ENCODE assay signal across 23 mouse cellular contexts in the genomic region with DNA sequence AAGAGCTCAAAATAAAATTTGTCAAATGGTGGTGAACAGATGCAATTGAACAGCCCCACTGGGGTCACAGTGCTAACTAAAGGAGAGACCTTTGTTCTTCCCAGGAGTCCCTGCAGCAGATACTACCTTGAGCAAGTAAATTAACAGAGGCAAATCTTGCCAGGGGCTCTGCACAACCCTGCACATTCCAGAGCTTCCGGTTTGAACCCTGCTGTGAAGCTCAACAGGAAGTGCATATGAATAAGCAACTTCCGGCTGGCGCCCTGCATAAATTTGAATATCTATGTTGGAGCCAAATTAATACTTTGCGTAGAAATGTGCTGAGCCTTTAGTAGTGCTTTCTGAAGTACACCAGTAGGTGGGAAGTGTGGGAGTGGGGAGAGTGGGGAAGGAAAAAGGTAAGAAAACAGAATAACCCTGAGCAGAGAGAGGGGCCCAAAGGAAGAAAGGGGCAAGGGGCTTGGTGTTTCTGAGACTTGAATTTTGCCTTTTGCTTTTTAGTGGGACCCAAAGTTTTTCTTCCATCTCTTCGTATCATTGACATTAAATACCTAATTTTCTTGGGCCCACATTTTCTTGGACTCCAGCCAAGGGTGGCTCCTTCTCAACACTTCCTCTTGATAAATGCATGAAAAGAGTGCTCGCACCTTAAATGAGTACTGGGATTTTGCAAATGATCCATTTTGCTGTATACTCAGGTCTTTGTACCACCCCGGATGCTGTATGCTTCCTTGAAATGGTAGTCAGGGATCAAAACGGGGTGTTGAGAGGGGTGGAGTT. TPM values are rescaled to one million over a fixed set of nuclear protein-coding genes. Genes with fewer than 3 reads are reported as not detected.
A peak's percentile ranks its signal among the peaks of the same experiment; 100 is the strongest.
DNase-seq lines count a peak whose midpoint lies in the region; ATAC-seq lines count a peak whose summit lies in the region.
"Had no signal": no experiment of that assay in that cellular context is flagged by ENCODE, and none has a peak within 500 bp of the region (broad histone marks: within the 10 kb centered on the region; RNA-seq: fewer than 3 reads in every experiment).

No protein-coding gene starts in this region.

- no peak overlapping the region for H3K9ac ChIP-seq in kidney, embryonic 16.5 days (replicated peaks; ENCODE audit: low read length)
- H3K9ac ChIP-seq in midbrain, embryonic 11.5 days (ENCODE audit: low read length) = no peak overlapping the region
- H3K9ac ChIP-seq: embryonic facial prominence, embryonic 13.5 days; hindbrain, embryonic 14.5 days; midbrain, embryonic 13.5 days; neural tube, embryonic 13.5 days; stomach, embryonic 15.5 days had no signal

- H3K36me3 ChIP-seq in kidney, embryonic 16.5 days (ENCODE audit: insufficient read depth, low read length) = no peaks in the 10 kb centered on the region
- no peaks in the 10 kb centered on the region for H3K36me3 ChIP-seq in splenic B cell, adult 2 months (ENCODE audit: control insufficient read depth, insufficient read depth, low read length, poor library complexity, severe bottlenecking)
- no peaks in the 10 kb centered on the region for H3K36me3 ChIP-seq in midbrain, embryonic 11.5 days (ENCODE audit: control insufficient read depth, insufficient read depth, low read length)
- H3K36me3 ChIP-seq: embryonic facial prominence, embryonic 13.5 days; G1E; midbrain, embryonic 13.5 days; neural tube, embryonic 13.5 days; stomach, embryonic 15.5 days had no signal

- WGBS in kidney, embryonic 16.5 days = 65% methylated on average over 8 of the region's 8 CpGs
- WGBS in midbrain, embryonic 11.5 days = 81% methylated on average over 8 of the region's 8 CpGs

- DNase-seq in kidney, adult 8-10 months = no peak
- peak; percentile 9 for DNase-seq in thymus, postnatal 4 days
- DNase-seq in thymus, postnatal 0 days (ENCODE audit: low spot score) = no peak
- DNase-seq in splenic B cell, adult 2 months (ENCODE audit: low read depth, low spot score) = peak; percentile 6
- DNase-seq in midbrain, embryonic 11.5 days (ENCODE audit: low spot score, missing footprints) = no peak
- no peak for DNase-seq in ovary, postnatal 36 days (ENCODE audit: low spot score)
- DNase-seq: cerebellum, adult 8-10 months; gastrocnemius, postnatal 36 days; heart, postnatal 10 days; lung, adult 18-20 months; right cerebral cortex, postnatal 25 days; thymus, adult 18-20 months had no signal

- ATAC-seq in kidney, embryonic 16.5 days (ENCODE audit: low FRiP score, low TSS enrichment) = 0 out of 2 replicates have a peak, but pooled peaks have one; percentile 56
- ATAC-seq in common myeloid progenitor, adult 5-6 weeks (replicated peaks; ENCODE audit: low read depth, poor library complexity, severe bottlenecking) = 0 out of 2 replicates have a peak, but pooled peaks have one; percentile 45
- no peak for ATAC-seq in midbrain, embryonic 11.5 days (ENCODE audit: low FRiP score)
- ATAC-seq: forebrain, embryonic 16.5 days; midbrain, embryonic 13.5 days had no signal

- H3K27me3 ChIP-seq in kidney, embryonic 16.5 days (ENCODE audit: insufficient read depth, low read length) = no peaks in the 10 kb centered on the region
- H3K27me3 ChIP-seq in splenic B cell, adult 2 months (ENCODE audit: control insufficient read depth, insufficient read depth, low read length, poor library complexity, severe bottlenecking) = no peaks in the 10 kb centered on the region
- no peaks in the 10 kb centered on the region for H3K27me3 ChIP-seq in midbrain, embryonic 11.5 days (ENCODE audit: control insufficient read depth, insufficient read depth, low read length)
- H3K27me3 ChIP-seq: embryonic facial prominence, embryonic 13.5 days; midbrain, embryonic 13.5 days; neural tube, embryonic 13.5 days; stomach, embryonic 15.5 days had no signal

- no peaks in the 10 kb centered on the region; the same call in 1 of the 2 replicates for H3K4me1 ChIP-seq in kidney, embryonic 16.5 days (ENCODE audit: insufficient read depth, low read length)
- no peaks in the 10 kb centered on the region for H3K4me1 ChIP-seq in midbrain, embryonic 11.5 days (ENCODE audit: control insufficient read depth, insufficient read depth, low read length)
- H3K4me1 ChIP-seq: midbrain, embryonic 13.5 days; neural tube, embryonic 13.5 days had no signal

- no peak overlapping the region for H3K4me3 ChIP-seq in kidney, embryonic 16.5 days (ENCODE audit: low read length)
- H3K4me3 ChIP-seq in midbrain, embryonic 11.5 days (ENCODE audit: low read depth, low read length) = no peak overlapping the region
- H3K4me3 ChIP-seq: embryonic facial prominence, embryonic 13.5 days; midbrain, embryonic 13.5 days; neural tube, embryonic 13.5 days; stomach, embryonic 15.5 days had no signal

- no peaks in the 10 kb centered on the region for H3K9me3 ChIP-seq in kidney, embryonic 16.5 days (ENCODE audit: low read length)
- H3K9me3 ChIP-seq in midbrain, embryonic 11.5 days (ENCODE audit: control insufficient read depth, low read length) = peaks cover 3% of the 10 kb centered on the region; the same call in 1 of the 2 replicates
- H3K9me3 ChIP-seq: embryonic facial prominence, embryonic 13.5 days; G1E; midbrain, embryonic 13.5 days; neural tube, embryonic 13.5 days; stomach, embryonic 15.5 days had no signal

- no peak overlapping the region for H3K27ac ChIP-seq in kidney, embryonic 16.5 days (ENCODE audit: low read length)
- no peak overlapping the region for H3K27ac ChIP-seq in midbrain, embryonic 11.5 days (ENCODE audit: low read depth, low read length)
- H3K27ac ChIP-seq: embryonic facial prominence, embryonic 13.5 days; hindbrain, embryonic 14.5 days; macrophage; midbrain, embryonic 13.5 days; neural tube, embryonic 13.5 days; stomach, embryonic 15.5 days had no signal

- H3K4me2 ChIP-seq in kidney, embryonic 16.5 days (replicated peaks; ENCODE audit: low read depth, low read length) = no peak overlapping the region
- H3K4me2 ChIP-seq in midbrain, embryonic 11.5 days = no peak overlapping the region
- H3K4me2 ChIP-seq: embryonic facial prominence, embryonic 13.5 days; heart, embryonic 11.5 days; hindbrain, embryonic 14.5 days; midbrain, embryonic 13.5 days; neural tube, embryonic 13.5 days; stomach, embryonic 15.5 days had no signal

RNA-seq across cellular contexts. Expression of gene Dhx15, which starts 47.8 kb away (rescaled TPM):
- polyA plus RNA-seq in kidney, embryonic 16.5 days (2015; fragmentation: Nextera tagmentation; extraction: Ambion mirVana) = 187 and 189 TPM in 2 replicates
- polyA plus RNA-seq in thymus, postnatal 0 days (2015; fragmentation: Nextera tagmentation; extraction: Ambion mirVana) = 150 and 160 TPM in 2 replicates
- 369 and 381 TPM in 2 replicates for total RNA-seq in common myeloid progenitor, adult 5-6 weeks (2017)
- 105 and 112 TPM in 2 replicates for polyA plus RNA-seq in midbrain, embryonic 11.5 days (2014; fragmentation: Nextera tagmentation; extraction: Ambion mirVana)

Comparison
In these comparisons a context has a peak if more than half of its experiments do, and no peak if none do; other contexts are left out.
1. DNase-seq: peak in thymus, postnatal 4 days (single experiment) and splenic B cell, adult 2 months (single experiment); none in kidney, adult 8-10 months (0 of 2), thymus, postnatal 0 days (single experiment), midbrain, embryonic 11.5 days (single experiment) and ovary, postnatal 36 days (single experiment).